Mouse (Mus musculus) forebrain, embryonic 15.5 days (tissue): ENCODE data around the gene 4930415L06Rik. TPM values are rescaled to one million over a fixed set of nuclear protein-coding genes. Genes with fewer than 3 reads are reported as not detected.

Experiments
- ATAC-seq: fragments of 200-750 bp; cut with Nextera tagmentation; replicated peaks from 2 replicates; pipeline ENCODE4 v1.8.0; 2017; ENCODE audit warnings: mild to moderate bottlenecking, moderate TSS enrichment, moderate library complexity
- H3K27ac ChIP-seq: fragments of 300-500 bp; sonication (generic); replicated peaks from 2 replicates; pipeline ENCODE4 v1.5.1; 2015; ENCODE audit warnings: mild to moderate bottlenecking, inconsistent platforms
- H3K27me3 ChIP-seq: fragments of 300-500 bp; sonication (generic); 2 replicates; pipeline ENCODE4 v1.6.1; 2015; ENCODE audit warnings: inconsistent platforms
- H3K36me3 ChIP-seq: fragments of 300-500 bp; sonication (generic); 2 replicates; pipeline ENCODE4 v1.6.1; 2015; ENCODE audit warnings: mild to moderate bottlenecking, inconsistent platforms
- H3K4me1 ChIP-seq: fragments of 300-500 bp; sonication (generic); 2 replicates; pipeline ENCODE4 v1.6.1; 2015; ENCODE audit warnings: inconsistent platforms
- H3K4me2 ChIP-seq: fragments of 300-500 bp; sonication (generic); replicated peaks from 2 replicates; pipeline ENCODE4 v1.6.1; 2015; ENCODE audit warnings: mild to moderate bottlenecking, inconsistent platforms
- H3K4me3 ChIP-seq: fragments of 300-500 bp; sonication (generic); 2 replicates; pipeline ENCODE4 v1.5.1; 2015; ENCODE audit warnings: mild to moderate bottlenecking, inconsistent platforms
- H3K9ac ChIP-seq: fragments of 300-500 bp; sonication (generic); replicated peaks from 2 replicates; pipeline ENCODE4 v1.6.1; 2015; ENCODE audit warnings: mild to moderate bottlenecking, inconsistent platforms
- H3K9me3 ChIP-seq: fragments of 300-500 bp; sonication (generic); 2 replicates; pipeline ENCODE4 v1.6.1; 2016; ENCODE audit warnings: inconsistent platforms
- WGBS: fragments of 180-500 bp; shearing (Covaris S2); methylation state at CpG from one replicate; pipeline ENCODE4 v1.1.7; 2015; ENCODE audit warnings: mixed read lengths; 5-methylcytosine and 5-hydroxymethylcytosine counted together
- polyA plus RNA-seq: library from polyadenylated mRNA; unstranded; fragments of >200 nt; fragmentation: Nextera tagmentation; extraction: Ambion mirVana; gene quantifications from 2 replicates; pipeline ENCODE4 v1.2.1, GENCODE M21; 2015

Gene 4930415L06Rik
- not detected in 2 replicates for polyA plus RNA-seq

- no peaks in the 10 kb centered on the region for H3K36me3 ChIP-seq
- no peaks in the 10 kb centered on the region for H3K27me3 ChIP-seq
- H3K4me1 ChIP-seq, result no peaks in the 10 kb centered on the region
- H3K4me2 ChIP-seq, result no peak within 1 kb of the TSS
- 89% methylated on average over 5 of the region's 5 CpGs for WGBS
- no peak within 1 kb of the TSS for H3K4me3 ChIP-seq
- no peak for ATAC-seq
- H3K27ac ChIP-seq, result no peak within 1 kb of the TSS
- no peak within 1 kb of the TSS for H3K9ac ChIP-seq
- H3K9me3 ChIP-seq, result no peaks in the 10 kb centered on the region
Observed at GRCm38 (mm10) chrX:89932752-89933151, at the start of gene 4930415L06Rik. Gene 4930415L06Rik, minus strand, starts transcription at chrX:89932852.

GRCm38 (mm10) chrX:89978621-89979020, 46.0 kb upstream of the 4930415L06Rik start:
- H3K27ac ChIP-seq, result no peak overlapping the region
- no peak for ATAC-seq
- no peak overlapping the region for H3K4me2 ChIP-seq
- H3K4me1 ChIP-seq, result no peaks in the 10 kb centered on the region
- H3K9ac ChIP-seq, result no peak overlapping the region
- H3K9me3 ChIP-seq, result no peaks in the 10 kb centered on the region
- H3K4me3 ChIP-seq, result no peak overlapping the region
- no peaks in the 10 kb centered on the region for H3K36me3 ChIP-seq
- no peaks in the 10 kb centered on the region for H3K27me3 ChIP-seq

- Histone ChIP-seq H3K27ac (no peak overlapping the region), H3K4me1 (no peaks in the 10 kb centered on the region), H3K4me2 (no peak overlapping the region), H3K4me3 (no peak overlapping the region), H3K9me3 (no peaks in the 10 kb centered on the region), H3K9ac (no peak overlapping the region), H3K36me3 (no peaks in the 10 kb centered on the region), H3K27me3 (no peaks in the 10 kb centered on the region)
- ATAC-seq, result no peak
- 89% methylated on average over 1 of the region's 1 CpGs for WGBS
Observed at GRCm38 (mm10) chrX:89904871-89905270, 27.8 kb downstream of the 4930415L06Rik start.

Other genes with a start within 250 kb of the 4930415L06Rik start
- not detected in 2 replicates for gene 4932429P05Rik, start 180.6 kb downstream of the 4930415L06Rik start, polyA plus RNA-seq